Mouse (Mus musculus) hindbrain, postnatal 0 days (tissue): ENCODE results near the gene Lyz1. TPM values are rescaled to one million over a fixed set of nuclear protein-coding genes. Genes with fewer than 3 reads are reported as not detected.

Source experiments
- ATAC-seq: fragments of 200-750 bp; cut with Nextera tagmentation; 2 replicates; pipeline ENCODE4 v1.8.0; 2017; ENCODE audit warnings: mild to moderate bottlenecking, moderate TSS enrichment, moderate library complexity
- DNase-seq: peaks from one replicate; pipeline ENCODE4 v3.0.0-alpha.2; 2015; ENCODE audit warnings: low spot score
- H3K27ac ChIP-seq: fragments of 300-500 bp; sonication (generic); 2 replicates; pipeline ENCODE4 v1.5.1; 2014; ENCODE audit warnings: mild to moderate bottlenecking
- H3K27me3 ChIP-seq: fragments of 300-500 bp; sonication (generic); 2 replicates; pipeline ENCODE4 v1.6.1; 2014; ENCODE audit warnings: low read length, mixed read lengths; ENCODE audit not compliant: insufficient read depth
- H3K36me3 ChIP-seq: fragments of 300-500 bp; sonication (generic); 2 replicates; pipeline ENCODE4 v1.6.1; 2014; ENCODE audit warnings: low read length, mixed read lengths; ENCODE audit not compliant: insufficient read depth
- H3K4me1 ChIP-seq: fragments of 300-500 bp; sonication (generic); 2 replicates; pipeline ENCODE4 v1.6.1; 2014; ENCODE audit warnings: antibody characterized with exemption, low read length, mixed read lengths; ENCODE audit not compliant: insufficient read depth
- H3K4me2 ChIP-seq: fragments of 300-500 bp; sonication (generic); 2 replicates; pipeline ENCODE4 v1.6.1; 2014; ENCODE audit warnings: low read depth, mild to moderate bottlenecking, low read length, moderate library complexity, mixed read lengths
- H3K4me3 ChIP-seq: fragments of 300-500 bp; sonication (generic); 2 replicates; pipeline ENCODE4 v1.5.1; 2014; ENCODE audit warnings: low read length
- H3K9ac ChIP-seq: fragments of 300-500 bp; sonication (generic); replicated peaks from 2 replicates; pipeline ENCODE4 v1.6.1; 2014; ENCODE audit warnings: mild to moderate bottlenecking, low read length, moderate library complexity, mixed read lengths
- H3K9me3 ChIP-seq: fragments of 300-500 bp; sonication (generic); 2 replicates; pipeline ENCODE4 v1.6.1; 2016; ENCODE audit warnings: low read length, mixed read lengths
- CTCF ChIP-seq: IDR thresholded peaks from 2 replicates; pipeline ENCODE4 v1.5.1; 2016; ENCODE audit warnings: antibody characterized with exemption, control low read depth, low read depth
- WGBS: fragments of 180-500 bp; shearing (Covaris S2); extraction: QIAGEN DNeasy Blood & Tissue Kit; methylation state at CpG from one replicate; pipeline ENCODE4 v1.1.7; 2014; 5-methylcytosine and 5-hydroxymethylcytosine counted together
- polyA plus RNA-seq: library from polyadenylated mRNA; unstranded; fragments of >200 nt; fragmentation: Nextera tagmentation; extraction: Ambion mirVana; gene quantifications from 2 replicates; pipeline ENCODE4 v1.2.1, GENCODE M21; 2015
- total RNA-seq: library from RNA; depleted of rRNA; stranded (reverse); fragments of >200 nt; gene quantifications from 2 replicates; pipeline ENCODE4 v1.2.3, GENCODE M21; 2014; rRNA removed

The Lyz1 gene
- total RNA-seq (0.68 TPM in 1 of 2 replicates, not detected in the other), polyA plus RNA-seq (0.14 TPM in 1 of 2 replicates, not detected in the other)

GRCm38 (mm10) chr10:117292671-117293070 is at the start of gene Lyz1:
Gene Lyz1 (minus strand): TSS chr10:117292868.
- Histone ChIP-seq H3K9ac (no peak within 1 kb of the TSS), H3K4me3 (no peak within 1 kb of the TSS), H3K4me1 (no peaks in the 10 kb centered on the region), H3K36me3 (no peaks in the 10 kb centered on the region), H3K9me3 (no peaks in the 10 kb centered on the region), H3K27me3 (no peaks in the 10 kb centered on the region), H3K27ac (no peak within 1 kb of the TSS), H3K4me2 (no peak within 1 kb of the TSS)
- ATAC-seq (no peak), DNase-seq (no peak)
- 72% methylated on average over 5 of the region's 5 CpGs for WGBS
- TF ChIP-seq CTCF = no peak

- H3K27me3 ChIP-seq = no peaks in the 10 kb centered on the region
- no peaks in the 10 kb centered on the region for H3K9me3 ChIP-seq
- H3K4me2 ChIP-seq = no peak overlapping the region
- TF ChIP-seq CTCF = no peak
- H3K4me1 ChIP-seq = no peaks in the 10 kb centered on the region
- no peak for ATAC-seq
- H3K4me3 ChIP-seq = no peak overlapping the region
- H3K36me3 ChIP-seq = no peaks in the 10 kb centered on the region
- no peak for DNase-seq
- WGBS = 78% methylated on average over 2 of the region's 2 CpGs
- H3K27ac ChIP-seq = no peak overlapping the region
- H3K9ac ChIP-seq = no peak overlapping the region
These were observed 49.7 kb upstream of the Lyz1 start for GRCm38 (mm10) chr10:117342406-117342805.

- H3K36me3 ChIP-seq = no peaks in the 10 kb centered on the region
- no peaks in the 10 kb centered on the region for H3K4me1 ChIP-seq
- H3K4me3 ChIP-seq = no peak overlapping the region
- DNase-seq = peak; percentile 35
- no peak; the same call in 1 of the 2 replicates for ATAC-seq
- TF ChIP-seq CTCF = no peak
- no peak overlapping the region for H3K27ac ChIP-seq
- H3K4me2 ChIP-seq = no peak overlapping the region
- no peak overlapping the region for H3K9ac ChIP-seq
- no peaks in the 10 kb centered on the region for H3K27me3 ChIP-seq
- WGBS = 62% methylated on average over 4 of the region's 4 CpGs
- H3K9me3 ChIP-seq = no peaks in the 10 kb centered on the region
These were observed 48.4 kb upstream of the Lyz1 start for GRCm38 (mm10) chr10:117341029-117341428.

- no peaks in the 10 kb centered on the region for H3K36me3 ChIP-seq
- ATAC-seq (no peak), DNase-seq (no peak)
- H3K4me2 ChIP-seq = no peak overlapping the region
- H3K27me3 ChIP-seq = no peaks in the 10 kb centered on the region
- H3K9ac ChIP-seq = no peak overlapping the region
- WGBS = 85% methylated on average over 7 of the region's 7 CpGs
- no peaks in the 10 kb centered on the region for H3K9me3 ChIP-seq
- H3K4me1 ChIP-seq = no peaks in the 10 kb centered on the region
- H3K27ac ChIP-seq = no peak overlapping the region
- no peak overlapping the region for H3K4me3 ChIP-seq
- no peak for TF ChIP-seq CTCF
These were observed 46.6 kb upstream of the Lyz1 start for GRCm38 (mm10) chr10:117339241-117339640.

- Histone ChIP-seq H3K4me1 (no peaks in the 10 kb centered on the region), H3K4me2 (no peak overlapping the region), H3K4me3 (no peak overlapping the region), H3K27ac (no peak overlapping the region), H3K27me3 (no peaks in the 10 kb centered on the region), H3K36me3 (no peaks in the 10 kb centered on the region), H3K9me3 (no peaks in the 10 kb centered on the region), H3K9ac (no peak overlapping the region)
- DNase-seq = peak; percentile 28
- TF ChIP-seq CTCF = peak; percentile 32; the same call in 1 of the 2 replicates
- ATAC-seq = no peak
These were observed 45.3 kb upstream of the Lyz1 start for GRCm38 (mm10) chr10:117337946-117338345.

- no peak overlapping the region for H3K9ac ChIP-seq
- no peaks in the 10 kb centered on the region for H3K4me1 ChIP-seq
- H3K4me2 ChIP-seq = no peak overlapping the region
- peak; percentile 18; the same call in 1 of the 2 replicates for ATAC-seq
- no peaks in the 10 kb centered on the region for H3K9me3 ChIP-seq
- WGBS = 31% methylated on average over 4 of the region's 4 CpGs
- no peak for TF ChIP-seq CTCF
- DNase-seq = no peak
- no peak overlapping the region for H3K4me3 ChIP-seq
- H3K27ac ChIP-seq = no peak overlapping the region
- H3K36me3 ChIP-seq = no peaks in the 10 kb centered on the region
- H3K27me3 ChIP-seq = no peaks in the 10 kb centered on the region
These were observed 43.0 kb upstream of the Lyz1 start for GRCm38 (mm10) chr10:117335649-117336048.

GRCm38 (mm10) chr10:117330521-117330920 is 37.9 kb upstream of the Lyz1 start:
- WGBS = 79% methylated on average over 5 of the region's 5 CpGs
- H3K27ac ChIP-seq = no peak overlapping the region

More at GRCm38 (mm10) chr10:117330521-117330920, 37.9 kb upstream of the Lyz1 start:
- ATAC-seq = no peak
- Histone ChIP-seq H3K4me3 (no peak overlapping the region), H3K9ac (no peak overlapping the region), H3K9me3 (no peaks in the 10 kb centered on the region), H3K4me2 (no peak overlapping the region), H3K4me1 (no peaks in the 10 kb centered on the region), H3K36me3 (no peaks in the 10 kb centered on the region), H3K27me3 (no peaks in the 10 kb centered on the region)
- peak; percentile 64 for TF ChIP-seq CTCF
- peak; percentile 35 for DNase-seq
